Mouse (Mus musculus): ENCODE measurements around the gene Nat9.

Gene Nat9

GRCm38 (mm10) chr11:115215123-115215522 lies 27.5 kb upstream of the Nat9 start:
- no peak for DNase-seq (ENCODE audit: low spot score)

- no peak for DNase-seq (ENCODE audit: low spot score)
Measured at GRCm38 (mm10) chr11:115212116-115212515, 24.5 kb upstream of the Nat9 start.

- DNase-seq (ENCODE audit: low spot score): no peak
Measured at GRCm38 (mm10) chr11:115209958-115210357, 22.3 kb upstream of the Nat9 start.

GRCm38 (mm10) chr11:115208776-115209732 lies 21.4 kb upstream of the Nat9 start:
- no peak for DNase-seq (ENCODE audit: low spot score)

GRCm38 (mm10) chr11:115208126-115208525 lies 20.5 kb upstream of the Nat9 start:
- DNase-seq (ENCODE audit: low spot score): no peak

GRCm38 (mm10) chr11:115202756-115203155 lies 15.1 kb upstream of the Nat9 start:
- DNase-seq (ENCODE audit: low spot score): no peak

GRCm38 (mm10) chr11:115202316-115202715 lies 14.7 kb upstream of the Nat9 start:
- peak; percentile 46 for DNase-seq (ENCODE audit: low spot score)

GRCm38 (mm10) chr11:115200520-115200919 lies 12.9 kb upstream of the Nat9 start:
- no peak for DNase-seq (ENCODE audit: low spot score)

GRCm38 (mm10) chr11:115198932-115199384 lies 11.3 kb upstream of the Nat9 start:
- no peak for DNase-seq (ENCODE audit: low spot score)

- DNase-seq (ENCODE audit: low spot score): no peak
Measured at GRCm38 (mm10) chr11:115197558-115197957, 9.9 kb upstream of the Nat9 start.

- no peak for DNase-seq (ENCODE audit: low spot score)
Measured at GRCm38 (mm10) chr11:115195933-115196332, 8.3 kb upstream of the Nat9 start.

GRCm38 (mm10) chr11:115194693-115195092 lies 7.0 kb upstream of the Nat9 start:
- DNase-seq (ENCODE audit: low spot score): no peak

- no peak for DNase-seq (ENCODE audit: low spot score)
Measured at GRCm38 (mm10) chr11:115192180-115192579, 4.5 kb upstream of the Nat9 start.

GRCm38 (mm10) chr11:115189304-115189703 lies 1.6 kb upstream of the Nat9 start:
- no peak for DNase-seq (ENCODE audit: low spot score)

GRCm38 (mm10) chr11:115188539-115189231 lies 1.0 kb upstream of the Nat9 start:
- no peak for DNase-seq (ENCODE audit: low spot score)

GRCm38 (mm10) chr11:115187224-115187639 lies 427 bp downstream of the Nat9 start, which contains the start of gene Tmem104:
Gene Tmem104 (plus strand): TSS chr11:115187487.
- DNase-seq (ENCODE audit: low spot score): peak; percentile 95

- DNase-seq (ENCODE audit: low spot score): no peak
Measured at GRCm38 (mm10) chr11:115184973-115185372, 2.7 kb downstream of the Nat9 start.

GRCm38 (mm10) chr11:115181913-115182638 lies 5.6 kb downstream of the Nat9 start:
- DNase-seq (ENCODE audit: low spot score): peak; percentile 68

- DNase-seq (ENCODE audit: low spot score): no peak
Measured at GRCm38 (mm10) chr11:115179881-115180280, 7.8 kb downstream of the Nat9 start.

- DNase-seq (ENCODE audit: low spot score): no peak
Measured at GRCm38 (mm10) chr11:115179191-115179590, 8.5 kb downstream of the Nat9 start.

GRCm38 (mm10) chr11:115178766-115179165 lies 8.9 kb downstream of the Nat9 start:
- no peak for DNase-seq (ENCODE audit: low spot score)

- DNase-seq (ENCODE audit: low spot score): no peak
Measured at GRCm38 (mm10) chr11:115177559-115178195, 10.0 kb downstream of the Nat9 start.
